ENCODE assay signal across 8 mouse cellular contexts in genomic region chr4:82435716-82436115, GRCm38 (mm10).
DNase-seq lines count a peak whose midpoint lies in the region; ATAC-seq and TF ChIP-seq lines count a peak whose summit lies in the region.

No protein-coding gene starts in this region.

- peak; percentile 25 for DNase-seq in gastrocnemius, postnatal 14 days
- no peak for DNase-seq in gastrocnemius, postnatal 4 days (ENCODE audit: low spot score in 2 of 2)
- peak; percentile 50 for DNase-seq in brain, embryonic 14.5 days (ENCODE audit: low read depth)
- DNase-seq in heart, postnatal 36 days, result peak; percentile 44 to 51
- peak; percentile 62 to 80 for DNase-seq in lung, adult 18-20 months
- no peak for DNase-seq in right cerebral cortex, postnatal 14 days
- DNase-seq in right cerebral cortex, postnatal 4 days, result no peak

- TF ChIP-seq CTCF in brain, embryonic 14.5 days (IDR thresholded peaks at IDR 0.05; ENCODE audit: borderline replicate concordance, extremely low read depth, insufficient read depth, insufficient read length), result no peak

- TF ChIP-seq POLR2A in brain, embryonic 14.5 days (IDR thresholded peaks at IDR 0.05; ENCODE audit: borderline replicate concordance, extremely low read depth, insufficient read depth, insufficient read length, poor library complexity, severe bottlenecking), result no peak

- intact Hi-C loops in gastrocnemius, postnatal 14 days (cut with DNase I; ENCODE audit: low total_unique reads), result no loop called here
- intact Hi-C loops in heart, postnatal 36 days (cut with DNase I), result loop anchor here (2.0 to 5.0 kb wide), 5 partner anchors 35 to 1258 kb away; no protein-coding TSS in a partner anchor

- no peak for ATAC-seq in frontal cortex, adult (ENCODE audit: low TSS enrichment)

Comparison
In these comparisons a context has a peak if more than half of its experiments do, and no peak if none do; other contexts are left out.
1. DNase-seq: peak in gastrocnemius, postnatal 14 days (single experiment), brain, embryonic 14.5 days (single experiment), heart, postnatal 36 days (2 of 2) and lung, adult 18-20 months (2 of 2); none in gastrocnemius, postnatal 4 days (0 of 2), right cerebral cortex, postnatal 14 days (single experiment) and right cerebral cortex, postnatal 4 days (single experiment).